Mouse (Mus musculus): ENCODE data around the gene Cttnbp2nl. TPM values are rescaled to one million over a fixed set of nuclear protein-coding genes. Genes with fewer than 3 reads are reported as not detected.

The Cttnbp2nl gene
- polyA plus RNA-seq, 1 experiment = 10.3 TPM

DNA sequence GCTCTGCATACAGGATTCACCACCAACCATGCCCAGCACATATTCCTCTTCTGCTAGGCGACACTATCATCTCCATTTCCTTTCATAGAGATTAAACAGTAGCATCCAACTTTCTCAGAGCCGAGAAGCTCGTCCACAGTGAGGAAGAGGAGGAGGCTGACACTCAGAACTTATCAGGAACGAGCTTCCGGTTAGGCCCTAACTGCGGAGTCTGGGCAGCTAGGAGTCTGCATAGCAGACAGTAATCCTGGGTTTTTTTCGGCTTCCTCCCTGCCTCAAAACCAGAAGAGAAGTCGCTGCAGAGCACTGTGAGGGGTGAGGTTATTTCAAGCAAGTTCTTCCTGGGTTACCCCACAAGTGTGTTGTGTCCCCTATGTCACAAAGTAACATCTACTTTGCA is 35.6 kb downstream of the Cttnbp2nl start:
- no peak for DNase-seq (ENCODE audit: extremely low spot score in 1 of 2, low spot score in 1 of 2)

DNA sequence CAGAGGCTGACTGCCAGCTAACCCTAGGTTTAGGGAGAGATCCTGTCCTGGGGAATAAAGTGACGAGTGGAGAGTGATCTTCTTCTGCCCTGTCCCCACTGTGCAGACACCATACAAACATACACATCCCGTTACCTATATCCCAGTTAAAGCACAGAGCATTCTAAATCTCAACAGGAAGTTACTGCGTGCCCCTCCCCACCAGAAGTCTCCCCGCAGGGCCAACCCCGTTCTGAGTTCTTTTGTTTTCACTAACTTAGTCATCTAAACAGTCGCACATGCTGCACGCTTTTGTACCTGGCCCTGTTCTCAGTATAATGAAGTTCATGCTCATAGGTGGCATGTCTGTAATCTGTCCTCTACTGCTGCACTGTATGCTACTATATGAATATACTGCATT is 36.7 kb downstream of the Cttnbp2nl start:
- DNase-seq (ENCODE audit: extremely low spot score in 1 of 2, low spot score in 1 of 2) = no peak

- no peak for DNase-seq (ENCODE audit: extremely low spot score in 1 of 2, low spot score in 1 of 2)
Observed at GRCm38 (mm10) chr3:105014908-105015307, 38.0 kb downstream of the Cttnbp2nl start.

- DNase-seq (ENCODE audit: extremely low spot score in 1 of 2, low spot score in 1 of 2) = no peak
Observed at GRCm38 (mm10) chr3:105012696-105013313, 40.1 kb downstream of the Cttnbp2nl start.

DNA sequence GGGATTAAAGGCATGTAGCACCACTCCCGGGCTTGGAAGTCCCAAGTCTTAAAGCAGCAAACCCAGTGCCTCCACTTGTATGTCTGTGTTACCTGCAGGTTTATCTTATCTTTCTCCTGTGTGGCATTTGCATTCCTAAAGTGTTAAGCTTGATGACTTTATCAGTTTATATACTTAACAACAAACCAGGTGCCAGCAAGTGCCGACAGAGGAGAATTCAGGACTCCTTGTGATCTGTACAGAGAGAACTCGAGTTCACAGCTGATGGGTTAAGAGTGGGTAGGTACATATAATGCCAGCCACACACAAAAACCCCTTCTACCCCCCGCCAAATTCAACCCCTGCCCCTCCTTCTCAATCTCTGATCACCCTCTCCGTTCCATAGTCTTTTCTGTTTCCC is 41.1 kb downstream of the Cttnbp2nl start:
- DNase-seq (ENCODE audit: extremely low spot score in 1 of 2, low spot score in 1 of 2) = no peak

- no peak for DNase-seq (ENCODE audit: extremely low spot score in 1 of 2, low spot score in 1 of 2)
Observed at GRCm38 (mm10) chr3:105010681-105011339, 42.1 kb downstream of the Cttnbp2nl start.

DNA sequence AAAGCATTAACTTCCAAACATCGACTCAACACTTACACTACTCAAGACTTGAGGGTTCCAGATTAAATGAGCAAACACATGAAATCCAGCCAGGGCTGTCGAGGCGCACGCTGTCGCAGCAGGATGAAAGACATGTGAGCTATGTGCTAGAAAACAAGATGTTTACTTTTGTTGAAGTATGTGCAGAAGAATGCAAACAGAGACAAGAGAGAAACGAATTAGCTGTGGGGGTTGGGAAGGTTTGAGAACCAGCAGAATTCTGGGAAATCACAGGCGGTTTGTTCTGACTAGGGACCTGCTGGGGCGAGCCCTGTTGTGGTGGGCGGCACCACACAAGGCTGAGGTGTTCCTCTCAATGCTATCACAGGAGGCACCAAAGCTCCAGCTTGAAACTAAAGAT is 44.9 kb downstream of the Cttnbp2nl start:
- no peak for DNase-seq (ENCODE audit: extremely low spot score in 1 of 2, low spot score in 1 of 2)

DNA sequence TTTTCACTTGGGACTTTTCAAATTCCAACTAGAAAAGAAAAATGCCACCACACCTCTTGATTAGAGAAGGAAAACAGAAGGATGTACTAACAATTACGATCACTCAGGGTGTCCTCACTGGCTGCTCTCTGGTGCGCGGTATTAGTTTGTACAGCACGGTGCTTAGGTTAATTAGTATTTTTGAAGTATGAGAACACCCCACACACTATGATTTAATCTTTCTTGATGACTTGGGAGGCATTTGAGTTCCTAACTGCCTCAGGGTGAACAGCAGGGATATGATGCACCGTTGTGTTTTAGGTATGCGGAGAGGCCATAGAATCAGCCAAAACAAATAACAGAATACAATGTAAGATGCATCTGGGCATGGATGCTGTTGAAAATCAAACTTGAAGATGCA is 46.8 kb downstream of the Cttnbp2nl start:
- no peak for DNase-seq (ENCODE audit: extremely low spot score in 1 of 2, low spot score in 1 of 2)

GRCm38 (mm10) chr3:105005561-105006065 is 47.3 kb downstream of the Cttnbp2nl start:
- no peak for DNase-seq (ENCODE audit: extremely low spot score in 1 of 2, low spot score in 1 of 2)

GRCm38 (mm10) chr3:105005011-105005410 is 47.9 kb downstream of the Cttnbp2nl start:
- DNase-seq (ENCODE audit: extremely low spot score in 1 of 2, low spot score in 1 of 2) = no peak

DNA sequence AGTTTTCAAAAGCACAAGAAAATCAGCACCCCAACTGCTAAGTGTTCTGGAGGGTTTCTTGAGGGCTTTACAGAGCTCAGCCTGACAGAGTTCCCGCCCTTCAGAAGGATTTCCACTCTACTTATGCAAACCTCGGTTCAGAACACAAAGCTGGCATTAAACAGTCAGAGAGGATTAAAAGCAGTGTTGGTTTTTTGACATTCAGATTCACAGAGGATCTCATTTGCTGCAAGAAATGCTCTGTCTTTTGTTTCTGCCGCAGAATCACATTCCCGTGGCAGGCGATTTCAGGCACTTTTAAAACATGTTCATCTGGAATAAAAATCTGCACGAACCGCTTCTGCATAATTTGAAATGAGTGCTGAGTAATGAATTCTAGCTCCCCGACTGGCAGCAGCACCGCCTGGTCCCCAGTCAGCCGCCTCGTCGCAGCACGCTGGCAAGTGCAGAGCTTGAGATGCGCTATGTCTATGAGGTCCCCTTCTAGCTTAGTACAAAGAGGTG is 48.9 kb downstream of the Cttnbp2nl start:
- DNase-seq (ENCODE audit: extremely low spot score in 1 of 2, low spot score in 1 of 2) = peak in 1 of 2 experiments; percentile 77

GRCm38 (mm10) chr3:105001374-105001773 is 51.6 kb downstream of the Cttnbp2nl start:
- no peak for DNase-seq (ENCODE audit: extremely low spot score in 1 of 2, low spot score in 1 of 2)

DNA sequence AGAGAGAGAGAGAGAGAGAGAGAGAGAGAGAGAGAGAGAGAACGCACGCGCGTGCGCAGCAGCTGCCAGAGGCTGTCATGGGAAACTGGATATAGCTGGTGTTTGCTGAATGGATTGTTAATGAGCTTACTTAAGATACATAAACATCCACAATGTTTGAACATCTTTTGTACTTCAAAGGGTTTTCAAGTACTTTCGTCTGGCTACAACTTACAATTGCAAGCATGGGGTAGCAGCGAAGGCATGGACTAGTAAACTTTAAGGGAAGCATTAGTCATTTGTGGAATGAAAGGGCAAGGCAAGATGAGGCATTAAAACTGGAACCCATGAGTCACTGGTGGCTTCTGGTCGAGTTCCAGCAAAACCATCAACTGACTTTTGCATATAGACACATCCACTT is 52.4 kb downstream of the Cttnbp2nl start:
- DNase-seq (ENCODE audit: extremely low spot score in 1 of 2, low spot score in 1 of 2) = no peak

- DNase-seq (ENCODE audit: extremely low spot score in 1 of 2, low spot score in 1 of 2) = no peak
Observed at GRCm38 (mm10) chr3:104997563-104997962, 55.4 kb downstream of the Cttnbp2nl start.

GRCm38 (mm10) chr3:104995707-104996106 is 57.2 kb downstream of the Cttnbp2nl start:
- no peak for DNase-seq (ENCODE audit: extremely low spot score in 1 of 2, low spot score in 1 of 2)

DNA sequence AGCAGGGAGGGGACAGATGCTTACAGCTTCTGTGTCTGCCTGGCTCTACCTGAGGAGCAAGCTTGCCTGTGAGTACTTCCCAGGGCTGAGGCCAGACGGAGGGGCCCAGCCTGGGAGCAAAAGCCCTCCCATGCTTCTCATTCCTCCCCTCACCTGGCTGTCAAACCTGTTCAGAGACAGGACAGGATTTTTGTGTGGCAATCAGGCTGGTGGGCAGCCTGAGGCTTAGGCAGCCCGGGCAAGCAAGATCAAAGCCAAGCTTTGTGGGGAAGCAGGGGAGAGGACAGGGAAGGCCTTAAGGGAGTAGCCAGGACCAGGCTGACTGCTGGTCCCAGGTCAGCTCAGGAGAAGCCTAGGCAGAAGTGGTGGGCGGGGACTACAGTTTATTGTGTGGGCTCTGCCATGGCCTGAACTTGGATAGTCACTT is 58.5 kb downstream of the Cttnbp2nl start:
- no peak for DNase-seq (ENCODE audit: extremely low spot score in 1 of 2, low spot score in 1 of 2)

GRCm38 (mm10) chr3:104993800-104994199 is 59.1 kb downstream of the Cttnbp2nl start:
- peak; percentile 48 to 79 for DNase-seq (ENCODE audit: extremely low spot score in 1 of 2, low spot score in 1 of 2)

DNA sequence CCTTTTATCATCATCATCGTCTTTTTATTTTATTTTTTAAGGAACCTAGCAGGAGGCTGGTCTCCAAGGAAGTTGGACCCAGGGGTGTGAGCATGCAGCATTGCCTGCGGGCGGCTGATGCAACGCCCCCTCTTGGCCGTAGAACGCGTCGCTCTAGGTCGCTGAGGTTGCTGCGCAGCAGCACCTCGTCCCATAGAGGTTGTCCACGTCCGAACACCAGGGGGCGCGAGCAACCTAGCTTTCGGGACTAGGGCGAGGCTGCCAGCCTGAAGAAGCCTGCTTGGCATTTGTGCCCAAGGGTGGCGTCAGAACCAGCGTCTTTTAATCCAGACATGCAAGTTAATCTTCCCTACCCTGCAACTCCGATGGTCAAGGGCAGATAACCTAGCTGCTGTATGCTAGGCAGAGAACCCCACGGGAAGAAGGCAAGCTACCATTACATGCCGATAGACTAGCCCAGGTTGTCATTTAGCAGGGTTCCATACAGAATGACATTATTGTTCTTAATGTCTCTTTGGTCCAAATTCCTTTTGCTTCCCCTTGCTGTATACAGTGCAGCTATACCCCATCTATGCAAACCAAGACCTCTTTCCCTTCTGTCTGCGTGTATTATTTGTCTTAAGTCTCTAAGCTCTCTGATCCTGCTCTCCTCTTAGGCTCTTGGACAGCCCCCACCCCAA is 60.1 kb downstream of the Cttnbp2nl start:
- DNase-seq (ENCODE audit: extremely low spot score in 1 of 2, low spot score in 1 of 2) = peak; percentile 67 to 97

GRCm38 (mm10) chr3:104991703-104992102 is 61.2 kb downstream of the Cttnbp2nl start:
- DNase-seq (ENCODE audit: extremely low spot score in 1 of 2, low spot score in 1 of 2) = no peak

GRCm38 (mm10) chr3:104987884-104988283 is 65.1 kb downstream of the Cttnbp2nl start:
- no peak for DNase-seq (ENCODE audit: extremely low spot score in 1 of 2, low spot score in 1 of 2)

DNA sequence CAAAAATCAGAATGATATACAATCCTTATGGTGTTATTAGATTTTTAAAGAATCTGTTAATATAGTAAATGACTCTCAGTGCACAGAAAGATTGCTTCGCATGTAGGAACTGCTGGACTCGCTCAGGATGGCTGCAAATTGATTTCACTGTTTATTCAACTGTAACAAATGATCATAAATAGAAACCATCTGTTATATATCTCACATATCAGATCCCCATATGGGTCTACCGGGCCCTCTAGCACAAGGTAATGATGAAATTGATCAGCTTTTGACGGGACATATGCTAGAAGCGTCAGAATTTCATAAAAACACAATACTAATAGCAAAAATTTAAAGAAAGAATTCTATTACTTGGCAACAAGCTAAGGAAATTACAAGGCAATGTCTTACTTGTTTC is 73.2 kb downstream of the Cttnbp2nl start:
- no peak for DNase-seq (ENCODE audit: extremely low spot score in 1 of 2, low spot score in 1 of 2)
